Mouse (Mus musculus) Patski (cell line): ENCODE measurements at regions not wholly inside any gene's neighbourhood (a gene's known extent, or its start where the extent isn't known, plus 50 kb on each side); places are given as distances from the start of the nearest gene placed in this dataset.

Experiments
- ATAC-seq: fragments of 100-300 bp; one replicate; pipeline ENCODE4 v1.8.0; 2021
- CTCF ChIA-PET: fragments of 350-600 bp; sonication (Branson Sonifier 250); formaldehyde crosslinking; loops from one replicate; lab custom pipeline; 2022; ENCODE audit warnings: inconsistent platforms; lab: Charles Lee
- POLR2A ChIA-PET: fragments of 350-600 bp; sonication (Branson Sonifier 250); formaldehyde crosslinking; loops from one replicate; lab custom pipeline; 2022; ENCODE audit warnings: antibody characterized with exemption, inconsistent platforms; lab: Charles Lee
- DNase-seq: peaks from one replicate; pipeline ENCODE4 v3.0.0-alpha.2; 2011; ENCODE audit warnings: low read depth, low spot score
- H3K27me3 ChIP-seq: fragments of 371-371 bp; one replicate; pipeline ENCODE4 v1.5.1; 2021
- CTCF ChIP-seq: fragments of 100-300 bp; IDR thresholded peaks from one replicate; pipeline ENCODE4 v1.5.1; 2021
- in situ Hi-C: fragments of 300-500 bp; cut with MboI; formaldehyde crosslinking; loops from 3 replicates; pipeline ENCODE4 v1.11.1; 2018; ENCODE audit warnings: low pct_unique_long_range_greater_than_20kb, mixed read lengths

GRCm38 (mm10) chr4:125917210-125917609 is 107.1 kb upstream of the Csf3r start:
- no peaks in the 10 kb centered on the region for H3K27me3 ChIP-seq
- in situ Hi-C loops = no loop called here
- CTCF ChIA-PET = no interaction called here
- ATAC-seq (no peak), DNase-seq (no peak)
- no peak for TF ChIP-seq CTCF
- POLR2A ChIA-PET = no interaction called here

DNA sequence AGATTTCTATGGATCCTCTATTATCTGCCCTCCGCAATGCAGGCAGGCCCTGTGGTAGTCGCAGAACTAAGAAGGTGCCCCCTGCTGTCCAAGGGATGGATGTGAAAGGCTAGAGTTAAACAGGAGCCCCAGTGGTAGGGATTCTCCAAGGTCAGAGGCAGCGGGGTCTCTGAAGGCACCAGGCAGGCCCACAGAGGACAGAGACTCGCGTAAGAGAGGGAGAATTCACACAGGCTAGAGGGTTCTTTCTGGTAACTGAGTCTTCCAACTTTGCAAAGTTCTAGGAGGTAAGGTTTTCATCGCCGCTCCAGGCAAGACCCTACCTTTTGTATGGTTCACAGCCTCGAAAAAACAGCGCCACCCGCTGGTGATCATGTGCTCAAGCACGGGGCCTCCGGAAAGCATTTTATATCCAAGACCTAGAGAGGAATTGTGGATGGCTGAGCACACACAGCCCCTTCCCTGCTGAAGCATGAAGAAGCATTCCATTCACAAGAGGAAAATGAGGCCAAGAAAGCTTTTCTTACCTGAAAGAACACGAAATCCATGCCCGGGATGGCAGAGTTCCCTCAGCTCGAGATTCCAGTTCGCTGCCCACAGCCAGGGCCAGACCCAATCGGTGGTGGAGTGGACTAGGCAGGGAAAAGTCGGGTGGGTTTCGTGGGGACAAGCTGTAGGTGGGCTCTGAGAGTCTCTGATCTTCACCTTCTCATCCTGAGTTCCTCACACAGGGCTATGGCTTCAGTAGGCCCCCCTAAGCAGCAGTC is 102.6 kb upstream of the Csf3r start:
- ATAC-seq (no peak), DNase-seq (no peak)
- in situ Hi-C loops = no loop called here
- ChIA-PET POLR2A (no interaction called here), CTCF (no interaction called here)
- H3K27me3 ChIP-seq = no peaks in the 10 kb centered on the region
- TF ChIP-seq CTCF = no peak

DNA sequence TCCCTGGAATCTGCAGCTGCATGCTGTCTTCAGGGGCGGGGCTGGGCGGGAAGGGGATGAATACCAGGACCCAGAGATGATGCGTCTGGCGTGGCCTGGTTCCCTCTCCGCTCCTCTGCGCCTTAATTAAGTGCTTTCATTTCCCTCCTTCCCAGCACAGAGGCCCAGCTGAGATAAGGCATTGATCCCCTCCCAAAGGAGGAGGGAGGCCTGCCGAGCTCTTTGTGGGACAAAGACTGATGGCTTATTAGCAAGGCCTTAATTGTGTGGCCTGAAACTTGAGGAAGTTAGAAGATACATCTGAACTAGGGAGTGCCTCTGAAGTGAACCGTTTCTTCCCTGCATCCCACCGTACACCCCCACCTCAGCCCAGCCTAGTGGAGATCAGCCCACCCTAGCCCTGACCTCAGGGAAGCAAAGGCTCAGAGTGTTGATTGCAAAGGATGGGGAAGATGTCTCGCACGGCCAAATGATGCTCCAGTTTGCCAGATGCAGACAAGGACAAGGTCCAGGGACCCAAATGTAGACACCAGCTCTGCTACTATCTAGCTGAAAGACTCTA is 102.0 kb upstream of the Csf3r start:
- DNase-seq = no peak
- in situ Hi-C loops = no loop called here
- no peak for TF ChIP-seq CTCF
- POLR2A ChIA-PET = no interaction called here
- no peaks in the 10 kb centered on the region for H3K27me3 ChIP-seq
- CTCF ChIA-PET = no interaction called here
- no peak for ATAC-seq

DNA sequence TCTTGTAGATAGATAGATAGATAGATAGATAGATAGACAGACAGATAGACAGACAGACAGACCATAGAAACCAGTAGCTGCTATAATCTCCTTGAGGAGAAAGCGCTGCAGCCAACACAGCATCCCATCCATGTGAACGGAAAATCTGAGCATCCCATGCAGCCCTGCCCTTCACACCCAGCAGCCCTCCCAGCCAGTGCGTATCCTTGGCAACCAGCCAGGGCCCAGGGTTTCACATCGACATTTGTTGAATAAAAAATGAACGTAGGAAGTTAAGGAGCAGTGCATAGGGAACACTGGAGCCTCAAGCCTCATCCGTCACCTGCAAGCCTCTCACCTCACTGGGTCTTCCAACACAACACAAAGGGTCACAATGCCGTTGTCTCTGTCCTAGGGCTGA is 101.1 kb upstream of the Csf3r start:
- ChIA-PET CTCF (no interaction called here), POLR2A (no interaction called here)
- DNase-seq (no peak), ATAC-seq (no peak)
- H3K27me3 ChIP-seq = no peaks in the 10 kb centered on the region
- TF ChIP-seq CTCF = no peak
- in situ Hi-C loops = no loop called here

DNA sequence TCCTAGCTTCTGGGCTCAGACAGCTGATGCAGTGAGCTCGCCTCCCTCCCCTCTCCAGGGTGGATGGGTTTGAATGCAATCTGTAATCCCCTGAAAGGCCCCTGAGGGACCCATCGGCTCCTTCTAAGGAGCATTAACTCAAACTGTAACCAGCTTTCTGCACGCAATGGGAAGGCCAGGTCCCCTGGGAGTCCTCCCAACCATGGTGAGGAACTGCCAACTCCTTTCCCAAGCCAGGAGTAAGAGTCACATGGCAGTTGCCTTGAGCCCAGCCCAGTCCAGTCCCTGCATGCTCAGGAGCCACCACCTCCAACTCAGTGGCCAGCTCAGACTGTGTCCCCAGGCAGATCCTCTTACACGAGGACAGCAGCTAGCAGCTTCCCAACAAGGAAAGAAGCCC is 96.2 kb upstream of the Csf3r start:
- CTCF ChIA-PET = no interaction called here
- no peak for ATAC-seq

DNA sequence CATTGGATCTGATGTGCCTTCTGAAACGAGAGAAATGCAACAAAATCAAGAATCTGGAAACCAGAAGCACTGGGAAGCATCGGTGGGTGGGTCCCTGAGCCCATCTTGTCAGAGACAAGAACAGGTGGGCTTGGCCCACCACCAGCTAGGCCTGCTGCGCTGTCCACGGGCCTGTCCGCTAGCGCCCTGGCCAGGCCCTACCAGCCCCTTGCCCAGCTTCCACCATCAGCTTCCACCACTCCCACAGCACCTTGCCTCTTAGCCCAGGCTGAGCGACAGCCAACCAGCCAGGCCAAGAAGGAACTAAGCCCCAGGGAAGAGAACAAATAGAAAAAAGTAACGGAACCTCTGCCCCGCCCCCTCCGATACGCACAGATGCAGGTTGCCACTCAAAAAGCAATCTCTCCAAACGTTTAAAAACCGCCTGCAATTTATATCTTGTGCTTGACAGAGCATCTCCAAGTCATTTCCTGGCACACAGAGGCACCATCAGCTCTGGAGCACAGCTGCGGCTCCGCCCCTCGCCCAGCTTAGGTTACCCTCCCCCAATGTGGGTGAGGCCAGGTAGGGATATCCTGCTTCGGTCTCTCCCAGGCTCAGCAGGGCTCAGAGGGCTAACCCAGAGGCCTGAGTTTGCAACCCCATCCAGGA is 95.1 kb upstream of the Csf3r start:
- no peak for TF ChIP-seq CTCF
- ChIA-PET POLR2A (no interaction called here), CTCF (no interaction called here)
- DNase-seq = no peak
- in situ Hi-C loops = loop anchor here (25.0 kb wide), 1 partner anchor 767 kb away; no protein-coding TSS in a partner anchor
- peaks cover 11% of the 10 kb centered on the region for H3K27me3 ChIP-seq
- ATAC-seq = no peak

More for the DNA sequence above, 96.2 kb upstream of the Csf3r start:
- H3K27me3 ChIP-seq = peaks cover 6% of the 10 kb centered on the region
- no peak for TF ChIP-seq CTCF
- POLR2A ChIA-PET = no interaction called here
- in situ Hi-C loops = loop anchor here (25.0 kb wide), 1 partner anchor 766 kb away; no protein-coding TSS in a partner anchor
- DNase-seq = no peak

DNA sequence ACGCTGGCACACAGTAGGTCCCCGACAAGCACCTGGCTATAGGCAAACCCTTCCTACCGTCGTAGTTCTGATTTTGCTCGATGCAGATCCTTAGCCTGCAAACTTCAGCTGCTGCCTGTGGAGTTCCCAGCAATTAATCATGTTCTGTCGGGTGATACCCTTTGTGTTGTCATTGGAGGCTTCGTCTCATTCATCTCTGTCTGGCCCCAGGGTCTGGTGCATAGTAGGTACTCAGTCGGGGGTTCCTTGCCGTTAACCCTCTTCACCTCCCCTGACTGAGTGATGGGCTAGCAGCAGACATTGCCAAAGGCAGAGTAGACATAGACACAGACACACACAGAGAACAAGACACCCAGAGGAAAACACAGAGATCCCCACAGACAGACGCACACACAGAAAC is 93.6 kb upstream of the Csf3r start:
- peaks cover 18% of the 10 kb centered on the region for H3K27me3 ChIP-seq
- ATAC-seq (no peak), DNase-seq (no peak)
- ChIA-PET CTCF (no interaction called here), POLR2A (no interaction called here)
- in situ Hi-C loops = loop anchor here (25.0 kb wide), 1 partner anchor 768 kb away; no protein-coding TSS in a partner anchor
- no peak for TF ChIP-seq CTCF

- ChIA-PET POLR2A (no interaction called here), CTCF (no interaction called here)
- no peak for ATAC-seq
- H3K27me3 ChIP-seq = peaks cover 18% of the 10 kb centered on the region
- DNase-seq = no peak
- TF ChIP-seq CTCF = no peak
- in situ Hi-C loops = loop anchor here (25.0 kb wide), 1 partner anchor 769 kb away; no protein-coding TSS in a partner anchor
Observed at GRCm38 (mm10) chr4:125931321-125931720, 93.0 kb upstream of the Csf3r start.

GRCm38 (mm10) chr4:125932036-125932756 is 92.2 kb upstream of the Csf3r start:
- in situ Hi-C loops = loop anchor here (25.0 kb wide), 1 partner anchor 770 kb away; no protein-coding TSS in a partner anchor
- CTCF ChIA-PET = interaction anchor here (1.6 kb wide), 1 partner anchor 10 kb away, joined by 4 read pairs; no protein-coding TSS in a partner anchor
- peaks cover 18% of the 10 kb centered on the region for H3K27me3 ChIP-seq

DNA sequence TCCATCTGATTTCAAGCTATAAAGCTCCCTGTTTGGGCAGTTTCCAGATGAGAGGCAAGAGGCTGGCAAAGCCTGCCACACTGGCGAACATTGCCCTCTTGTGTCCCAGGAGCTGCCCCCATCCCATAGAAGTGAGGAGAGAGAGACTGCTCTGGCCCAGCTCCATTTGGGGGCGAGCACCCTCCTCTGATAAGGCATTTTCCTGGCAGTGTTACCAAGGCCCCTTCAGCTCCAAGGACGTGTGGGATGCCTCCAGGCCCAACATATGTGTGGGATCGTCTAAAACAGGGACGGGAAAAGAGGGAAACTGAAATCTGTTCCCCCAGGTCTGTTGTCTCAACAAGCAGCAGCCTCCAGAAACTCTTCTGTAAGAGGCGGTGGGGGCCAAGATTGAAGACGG is 88.0 kb upstream of the Csf3r start:
- POLR2A ChIA-PET = no interaction called here
- DNase-seq = no peak
- in situ Hi-C loops = loop anchor here (25.0 kb wide), 1 partner anchor 774 kb away; no protein-coding TSS in a partner anchor

More at GRCm38 (mm10) chr4:125932036-125932756, 92.2 kb upstream of the Csf3r start:
- TF ChIP-seq CTCF = no peak
- ATAC-seq (no peak), DNase-seq (no peak)
- POLR2A ChIA-PET = no interaction called here

More for the DNA sequence above, 88.0 kb upstream of the Csf3r start:
- peaks cover 18% of the 10 kb centered on the region for H3K27me3 ChIP-seq
- CTCF ChIA-PET = no interaction called here
- no peak for ATAC-seq
- TF ChIP-seq CTCF = no peak
